Mouse (Mus musculus) liver, embryonic 14.5 days (tissue): ENCODE data around the gene Gck. TPM values are rescaled to one million over a fixed set of nuclear protein-coding genes. Genes with fewer than 3 reads are reported as not detected.

Source experiments
- ATAC-seq: fragments of 200-750 bp; cut with Nextera tagmentation; 2 replicates; pipeline ENCODE4 v1.8.0; 2017; ENCODE audit warnings: moderate number of reproducible peaks, mild to moderate bottlenecking, moderate library complexity; ENCODE audit not compliant: insufficient read depth
- DNase-seq, 3 experiments: peaks; one replicate each; pipeline ENCODE4 v3.0.0-alpha.2; 2012 to 2013; ENCODE audit warnings: low read depth in 3 of 3, low spot score in 3 of 3
- H3K27ac ChIP-seq: fragments of 300-500 bp; sonication (generic); 2 replicates; pipeline ENCODE4 v1.5.1; 2014; ENCODE audit warnings: moderate library complexity, mild to moderate bottlenecking, control low read depth, inconsistent platforms
- H3K27me3 ChIP-seq: fragments of 300-500 bp; sonication (generic); 2 replicates; pipeline ENCODE4 v1.6.1; 2014; ENCODE audit warnings: mild to moderate bottlenecking, low read length, moderate library complexity; ENCODE audit not compliant: control insufficient read depth, insufficient read depth
- H3K36me3 ChIP-seq: fragments of 300-500 bp; sonication (generic); replicated peaks from 2 replicates; pipeline ENCODE4 v1.6.1; 2014; ENCODE audit warnings: low read depth; ENCODE audit not compliant: control insufficient read depth, insufficient read depth
- H3K4me1 ChIP-seq, 2 experiments: fragments of 200-500 bp in 1 of 2; fragments of 300-500 bp in 1 of 2; sonication (generic) in 1 of 2; replicated peaks; 2 replicates each; pipeline ENCODE4 v1.6.1; 2012 to 2014; ENCODE audit warnings: antibody characterized with exemption in 1 of 2, inconsistent platforms in 1 of 2, low read length in 1 of 2; ENCODE audit not compliant: control insufficient read depth in 2 of 2, insufficient read depth in 2 of 2
- H3K4me2 ChIP-seq: fragments of 300-500 bp; sonication (generic); 2 replicates; pipeline ENCODE4 v1.6.1; 2014; ENCODE audit warnings: low read depth, mild to moderate bottlenecking, control low read depth, moderate library complexity
- H3K4me3 ChIP-seq, 2 experiments: fragments of 200-500 bp in 1 of 2; fragments of 300-500 bp in 1 of 2; sonication (generic) in 1 of 2; 2 replicates each; pipeline ENCODE4 v1.5.1; 2012 to 2014; ENCODE audit warnings: low read depth in 2 of 2, low read length in 2 of 2, mild to moderate bottlenecking in 2 of 2, control low read depth in 1 of 2, inconsistent platforms in 1 of 2, moderate library complexity in 1 of 2; ENCODE audit not compliant: insufficient read depth in 1 of 2
- H3K9ac ChIP-seq: fragments of 300-500 bp; sonication (generic); replicated peaks from 2 replicates; pipeline ENCODE4 v1.6.1; 2014; ENCODE audit warnings: mild to moderate bottlenecking, control low read depth, moderate library complexity
- H3K9me3 ChIP-seq: fragments of 300-500 bp; sonication (generic); 2 replicates; pipeline ENCODE4 v1.6.1; 2016; ENCODE audit warnings: low read length, mixed read lengths; ENCODE audit not compliant: control insufficient read depth
- CTCF ChIP-seq: IDR thresholded peaks from 2 replicates; pipeline ENCODE4 v1.5.1; 2016; ENCODE audit warnings: antibody characterized with exemption, low read depth, control low read depth
- EP300 ChIP-seq: IDR thresholded peaks from 2 replicates; pipeline ENCODE4 v1.6.1; 2016; ENCODE audit warnings: antibody characterized with exemption, low read depth
- WGBS: fragments of 180-500 bp; shearing (Covaris S2); extraction: QIAGEN DNeasy Blood & Tissue Kit; methylation state at CpG from one replicate; pipeline ENCODE4 v1.1.7; 2014; ENCODE audit not compliant: insufficient replicate concordance; 5-methylcytosine and 5-hydroxymethylcytosine counted together
- polyA plus RNA-seq, 2 experiments: library from polyadenylated mRNA; depleted of rRNA in 1 of 2; stranded (reverse) in 1 of 2; unstranded in 1 of 2; fragments of >200 nt; fragmentation: Nextera tagmentation in 1 of 2; extraction: Ambion mirVana in 1 of 2; gene quantifications; 2 replicates each; pipeline versions ENCODE4 v1.2.1 to v1.2.3; 2012 to 2014

The Gck gene
- polyA plus RNA-seq, 2 experiments: 0.15 to 0.20 TPM

DNA sequence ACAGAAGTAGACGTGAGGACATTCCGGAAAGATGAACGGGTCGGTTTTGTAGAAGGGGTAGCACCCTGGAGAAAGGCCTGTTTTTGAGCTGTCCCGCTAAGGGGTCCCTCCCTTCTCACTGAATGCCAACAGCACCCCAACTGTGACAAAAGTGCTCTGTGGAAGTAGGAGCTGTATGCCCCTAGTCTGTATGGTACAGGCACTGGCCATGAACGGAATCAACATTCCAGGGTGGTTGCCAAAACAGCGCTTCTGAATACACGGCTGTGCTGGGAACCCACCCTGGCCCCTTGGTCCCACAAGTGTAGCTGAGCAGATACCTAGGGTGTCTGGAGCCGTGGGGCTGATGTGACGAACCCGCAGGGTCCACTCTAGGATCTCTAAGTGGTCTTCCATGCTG is 77.2 kb downstream of the Gck start:
- WGBS: 84% methylated on average over 11 of the region's 11 CpGs
- Histone ChIP-seq H3K9ac (no peak overlapping the region), H3K27me3 (no peaks in the 10 kb centered on the region), H3K4me3 (no peak overlapping the region), H3K4me1 (peaks cover 4 to 6% of the 10 kb centered on the region in 2 experiments), H3K36me3 (peaks cover 26% of the 10 kb centered on the region), H3K4me2 (no peak overlapping the region), H3K27ac (no peak overlapping the region), H3K9me3 (no peaks in the 10 kb centered on the region)
- TF ChIP-seq EP300 (no peak), CTCF (no peak)
- DNase-seq: no peak
- no peak for ATAC-seq

DNA sequence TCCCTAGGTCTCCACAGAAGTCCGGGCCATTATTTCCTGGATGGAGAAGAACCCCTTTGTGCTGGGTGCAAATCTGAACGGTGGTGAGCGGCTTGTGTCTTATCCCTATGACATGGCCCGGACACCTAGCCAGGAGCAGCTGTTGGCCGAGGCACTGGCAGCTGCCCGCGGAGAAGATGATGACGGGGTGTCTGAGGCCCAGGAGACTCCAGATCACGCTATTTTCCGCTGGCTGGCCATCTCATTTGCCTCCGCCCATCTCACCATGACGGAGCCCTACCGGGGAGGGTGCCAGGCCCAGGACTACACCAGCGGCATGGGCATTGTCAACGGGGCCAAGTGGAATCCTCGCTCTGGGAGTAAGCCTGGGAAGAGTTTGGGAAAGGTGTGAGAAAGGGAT is 79.8 kb downstream of the Gck start:
- TF ChIP-seq CTCF: no peak
- TF ChIP-seq EP300: no peak
- no peaks in the 10 kb centered on the region for H3K27me3 ChIP-seq
- no peak for ATAC-seq
- no peak for DNase-seq
- H3K4me2 ChIP-seq: no peak overlapping the region
- H3K9me3 ChIP-seq: no peaks in the 10 kb centered on the region
- WGBS: 86% methylated on average over 16 of the region's 16 CpGs
- no peaks in the 10 kb centered on the region for H3K4me1 ChIP-seq
- peaks cover 26% of the 10 kb centered on the region for H3K36me3 ChIP-seq
- no peak overlapping the region for H3K4me3 ChIP-seq
- no peak overlapping the region for H3K9ac ChIP-seq
- H3K27ac ChIP-seq: no peak overlapping the region

DNA sequence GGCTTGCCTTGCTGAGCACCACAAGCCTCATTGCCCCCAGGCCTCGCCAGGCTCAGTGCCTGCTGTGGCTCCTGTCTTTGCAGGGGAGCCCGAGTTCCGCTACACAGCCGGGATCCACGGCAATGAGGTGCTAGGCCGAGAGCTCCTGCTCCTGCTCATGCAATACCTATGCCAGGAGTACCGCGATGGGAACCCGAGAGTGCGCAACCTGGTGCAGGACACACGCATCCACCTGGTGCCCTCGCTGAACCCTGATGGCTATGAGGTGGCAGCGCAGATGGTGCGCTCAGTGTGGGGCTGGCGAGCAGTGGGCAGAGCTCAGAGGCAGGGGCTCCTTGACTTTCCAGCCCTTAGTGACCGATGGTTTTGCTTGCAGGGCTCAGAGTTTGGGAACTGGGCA is 80.5 kb downstream of the Gck start:
- DNase-seq: no peak
- no peaks in the 10 kb centered on the region for H3K9me3 ChIP-seq
- no peaks in the 10 kb centered on the region for H3K4me1 ChIP-seq
- no peak for ATAC-seq
- H3K27me3 ChIP-seq: no peaks in the 10 kb centered on the region
- H3K4me2 ChIP-seq: no peak overlapping the region
- 86% methylated on average over 16 of the region's 16 CpGs for WGBS
- peaks cover 23% of the 10 kb centered on the region for H3K36me3 ChIP-seq
- no peak overlapping the region for H3K27ac ChIP-seq
- no peak overlapping the region for H3K4me3 ChIP-seq
- no peak overlapping the region for H3K9ac ChIP-seq
- TF ChIP-seq EP300: no peak
- no peak for TF ChIP-seq CTCF

DNA sequence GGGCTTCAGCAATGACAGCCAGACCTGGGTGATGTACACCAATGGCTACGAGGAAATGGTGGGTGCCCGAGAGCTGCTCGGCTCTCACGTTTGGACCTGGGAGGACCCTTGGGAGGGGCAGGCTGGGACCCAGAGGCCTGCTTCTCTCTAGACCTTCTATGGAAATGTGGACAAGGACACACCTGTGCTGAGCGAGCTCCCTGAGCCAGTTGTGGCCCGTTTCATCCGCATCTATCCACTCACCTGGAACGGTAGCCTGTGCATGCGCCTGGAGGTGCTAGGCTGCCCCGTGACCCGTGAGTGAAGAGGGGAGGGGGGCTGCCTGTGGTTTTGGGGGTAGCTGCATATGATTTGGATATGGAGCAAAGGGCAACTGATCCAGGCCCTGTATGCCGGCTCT is 81.6 kb downstream of the Gck start:
- no peaks in the 10 kb centered on the region for H3K4me1 ChIP-seq
- H3K27me3 ChIP-seq: no peaks in the 10 kb centered on the region; the same call in 1 of the 2 replicates
- no peak overlapping the region for H3K27ac ChIP-seq
- 72% methylated on average over 12 of the region's 12 CpGs for WGBS
- no peak for DNase-seq
- H3K4me2 ChIP-seq: no peak overlapping the region
- no peak for ATAC-seq
- no peaks in the 10 kb centered on the region for H3K9me3 ChIP-seq
- H3K36me3 ChIP-seq: peaks cover 15% of the 10 kb centered on the region
- H3K9ac ChIP-seq: no peak overlapping the region
- TF ChIP-seq CTCF: no peak
- TF ChIP-seq EP300: no peak
- no peak overlapping the region for H3K4me3 ChIP-seq

DNA sequence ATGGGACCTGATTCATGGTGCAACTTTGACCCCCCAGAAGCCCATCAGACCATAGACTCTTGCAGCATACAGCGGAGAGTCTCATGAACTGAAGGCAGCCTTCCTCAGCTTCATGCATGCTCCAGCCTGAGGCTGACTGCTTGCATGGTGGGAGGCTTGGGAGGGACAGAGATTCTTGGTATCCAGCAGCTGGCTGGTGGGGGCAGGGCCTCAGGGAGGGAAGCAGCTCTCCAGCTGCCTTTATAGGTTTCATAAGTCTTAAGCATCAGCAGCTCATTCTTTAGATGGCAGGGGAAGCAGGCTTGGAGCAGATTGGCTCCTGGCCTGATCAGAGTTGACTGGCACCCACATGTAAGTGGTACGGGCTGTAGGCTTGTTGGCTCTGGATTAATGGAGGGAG is 82.7 kb downstream of the Gck start:
- Histone ChIP-seq H3K27me3 (peaks cover 9% of the 10 kb centered on the region), H3K9me3 (no peaks in the 10 kb centered on the region), H3K27ac (no peak overlapping the region), H3K4me2 (no peak overlapping the region), H3K4me1 (no peaks in the 10 kb centered on the region), H3K36me3 (peaks cover 6% of the 10 kb centered on the region; the same call in 1 of the 2 replicates), H3K4me3 (no peak overlapping the region), H3K9ac (no peak overlapping the region)
- no peak for TF ChIP-seq CTCF
- no peak for TF ChIP-seq EP300
- ATAC-seq (no peak), DNase-seq (no peak)
- 84% methylated on average over 2 of the region's 2 CpGs for WGBS
